ENCODE assay signal across 8 mouse cellular contexts in the genomic region with DNA sequence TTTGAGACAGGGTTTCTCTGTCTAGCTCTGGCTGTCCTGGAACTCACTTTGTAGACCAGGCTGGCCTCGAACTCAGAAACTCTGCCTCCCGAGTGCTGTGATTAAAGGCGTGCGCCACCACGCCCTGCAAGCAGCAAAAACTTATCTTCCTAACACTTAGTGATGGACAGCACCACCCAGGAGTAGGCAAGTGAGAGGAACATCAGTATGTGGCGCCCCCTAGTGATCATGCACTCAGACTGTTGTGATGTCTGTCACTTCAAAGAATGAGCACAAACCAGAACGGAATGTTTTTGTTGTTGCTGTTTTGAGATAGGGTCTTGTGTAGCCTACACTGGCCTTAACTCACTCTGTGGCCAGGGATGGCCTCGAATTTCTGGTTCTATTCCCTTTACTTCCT. TPM values are rescaled to one million over a fixed set of nuclear protein-coding genes. Genes with fewer than 3 reads are reported as not detected.
DNase-seq lines count a peak whose midpoint lies in the region; ATAC-seq lines count a peak whose summit lies in the region.

No protein-coding gene starts in this region.

- H3K27me3 ChIP-seq in embryonic facial prominence, embryonic 10.5 days (replicated peaks; ENCODE audit: low read depth, poor library complexity, severe bottlenecking): no peaks in the 10 kb centered on the region
- no peaks in the 10 kb centered on the region for H3K27me3 ChIP-seq in liver, embryonic 13.5 days
- H3K27me3 ChIP-seq in midbrain, embryonic 16.5 days (ENCODE audit: control insufficient read depth, insufficient read depth, low read depth, low read length): no peaks in the 10 kb centered on the region

- H3K9ac ChIP-seq in liver, embryonic 13.5 days: no peak overlapping the region
- no peak overlapping the region for H3K9ac ChIP-seq in midbrain, embryonic 16.5 days (ENCODE audit: low read depth, low read length)

- H3K9me3 ChIP-seq in embryonic facial prominence, embryonic 10.5 days: no peaks in the 10 kb centered on the region
- H3K9me3 ChIP-seq in liver, embryonic 13.5 days (replicated peaks): no peaks in the 10 kb centered on the region
- no peaks in the 10 kb centered on the region for H3K9me3 ChIP-seq in midbrain, embryonic 16.5 days (replicated peaks; ENCODE audit: control insufficient read depth, low read length, poor library complexity, severe bottlenecking)

- 46% methylated on average over 8 of the region's 8 CpGs for WGBS in embryonic facial prominence, embryonic 10.5 days
- 17% methylated on average over 8 of the region's 8 CpGs for WGBS in liver, embryonic 13.5 days (ENCODE audit: insufficient replicate concordance)
- 39% methylated on average over 8 of the region's 8 CpGs for WGBS in midbrain, embryonic 16.5 days

- peak; percentile 37 for DNase-seq in ovary, postnatal 14 days (ENCODE audit: low spot score)
- no peak for DNase-seq in ovary, adult 18-20 months (ENCODE audit: low spot score)
- peak; percentile 56 to 67 for DNase-seq in adrenal gland, adult 18-20 months (ENCODE audit: low spot score in 2 of 2)
- peak; percentile 66 for DNase-seq in embryonic facial prominence, embryonic 10.5 days (ENCODE audit: low spot score)
- peak; percentile 71 for DNase-seq in kidney, adult 9 months
- peak; percentile 59 for DNase-seq in liver, embryonic 13.5 days
- peak; percentile 67 for DNase-seq in right cerebral cortex, postnatal 14 days

- H3K36me3 ChIP-seq in embryonic facial prominence, embryonic 10.5 days (replicated peaks): no peaks in the 10 kb centered on the region
- no peaks in the 10 kb centered on the region for H3K36me3 ChIP-seq in liver, embryonic 13.5 days
- H3K36me3 ChIP-seq in midbrain, embryonic 16.5 days (ENCODE audit: control insufficient read depth, insufficient read depth, low read length): no peaks in the 10 kb centered on the region

- H3K4me2 ChIP-seq in liver, embryonic 13.5 days: no peak overlapping the region
- no peak overlapping the region for H3K4me2 ChIP-seq in midbrain, embryonic 16.5 days (ENCODE audit: low read length)

- peak; percentile 69; the same call in 1 of the 2 replicates for ATAC-seq in liver, embryonic 13.5 days (ENCODE audit: low read depth)
- ATAC-seq in midbrain, embryonic 16.5 days: no peak

- H3K4me3 ChIP-seq in embryonic facial prominence, embryonic 10.5 days: no peak overlapping the region
- no peak overlapping the region for H3K4me3 ChIP-seq in liver, embryonic 13.5 days (replicated peaks)
- no peak overlapping the region for H3K4me3 ChIP-seq in midbrain, embryonic 16.5 days (ENCODE audit: low read depth, low read length)

- H3K27ac ChIP-seq in embryonic facial prominence, embryonic 10.5 days (replicated peaks): no peak overlapping the region
- H3K27ac ChIP-seq in liver, embryonic 13.5 days: no peak overlapping the region
- no peak overlapping the region for H3K27ac ChIP-seq in midbrain, embryonic 16.5 days (ENCODE audit: low read length)

- peaks cover 5% of the 10 kb centered on the region for H3K4me1 ChIP-seq in embryonic facial prominence, embryonic 10.5 days
- H3K4me1 ChIP-seq in liver, embryonic 13.5 days (replicated peaks): no peaks in the 10 kb centered on the region
- H3K4me1 ChIP-seq in midbrain, embryonic 16.5 days (ENCODE audit: control insufficient read depth, insufficient read depth, low read length): no peaks in the 10 kb centered on the region

RNA-seq across cellular contexts. Expression of a gene that starts 7.8 kb away (rescaled TPM):
- 100 to 1,000 TPM; 162 to 184 TPM for total RNA-seq in adrenal gland, adult 18-20 months (2021)
- polyA plus RNA-seq in embryonic facial prominence, embryonic 10.5 days (2016; fragmentation: Nextera tagmentation; extraction: Ambion mirVana): 167 and 183 TPM in 2 replicates
- polyA plus RNA-seq in liver, embryonic 13.5 days (2015; fragmentation: Nextera tagmentation; extraction: Ambion mirVana): 101 and 120 TPM in 2 replicates
- polyA plus RNA-seq in midbrain, embryonic 16.5 days (2015; fragmentation: Nextera tagmentation; extraction: Ambion mirVana): 60.2 and 61.1 TPM in 2 replicates

RNA-seq across cellular contexts. Expression of a gene that starts 22.3 kb away (rescaled TPM):
- total RNA-seq in adrenal gland, adult 18-20 months (2021): 10 to 100 TPM; 13.8 to 13.9 TPM
- 26.3 and 27.7 TPM in 2 replicates for polyA plus RNA-seq in embryonic facial prominence, embryonic 10.5 days (2016; fragmentation: Nextera tagmentation; extraction: Ambion mirVana)
- 10.5 and 10.9 TPM in 2 replicates for polyA plus RNA-seq in liver, embryonic 13.5 days (2015; fragmentation: Nextera tagmentation; extraction: Ambion mirVana)
- polyA plus RNA-seq in midbrain, embryonic 16.5 days (2015; fragmentation: Nextera tagmentation; extraction: Ambion mirVana): 44.7 and 46.4 TPM in 2 replicates

RNA-seq across cellular contexts. Expression of a gene that starts 34.1 kb away (rescaled TPM):
- total RNA-seq in adrenal gland, adult 18-20 months (2021): under 1 TPM; 0.13 to 0.16 TPM
- polyA plus RNA-seq in embryonic facial prominence, embryonic 10.5 days (2016; fragmentation: Nextera tagmentation; extraction: Ambion mirVana): not detected in 2 replicates
- not detected in 2 replicates for polyA plus RNA-seq in liver, embryonic 13.5 days (2015; fragmentation: Nextera tagmentation; extraction: Ambion mirVana)
- not detected in 2 replicates for polyA plus RNA-seq in midbrain, embryonic 16.5 days (2015; fragmentation: Nextera tagmentation; extraction: Ambion mirVana)
